Mouse (Mus musculus): ENCODE data around the gene Rtp1. TPM values are rescaled to one million over a fixed set of nuclear protein-coding genes. Genes with fewer than 3 reads are reported as not detected.

Rtp1 gene
- not detected in 2 replicates for polyA plus RNA-seq (2015; fragmentation: Nextera tagmentation; extraction: Ambion mirVana)

DNA sequence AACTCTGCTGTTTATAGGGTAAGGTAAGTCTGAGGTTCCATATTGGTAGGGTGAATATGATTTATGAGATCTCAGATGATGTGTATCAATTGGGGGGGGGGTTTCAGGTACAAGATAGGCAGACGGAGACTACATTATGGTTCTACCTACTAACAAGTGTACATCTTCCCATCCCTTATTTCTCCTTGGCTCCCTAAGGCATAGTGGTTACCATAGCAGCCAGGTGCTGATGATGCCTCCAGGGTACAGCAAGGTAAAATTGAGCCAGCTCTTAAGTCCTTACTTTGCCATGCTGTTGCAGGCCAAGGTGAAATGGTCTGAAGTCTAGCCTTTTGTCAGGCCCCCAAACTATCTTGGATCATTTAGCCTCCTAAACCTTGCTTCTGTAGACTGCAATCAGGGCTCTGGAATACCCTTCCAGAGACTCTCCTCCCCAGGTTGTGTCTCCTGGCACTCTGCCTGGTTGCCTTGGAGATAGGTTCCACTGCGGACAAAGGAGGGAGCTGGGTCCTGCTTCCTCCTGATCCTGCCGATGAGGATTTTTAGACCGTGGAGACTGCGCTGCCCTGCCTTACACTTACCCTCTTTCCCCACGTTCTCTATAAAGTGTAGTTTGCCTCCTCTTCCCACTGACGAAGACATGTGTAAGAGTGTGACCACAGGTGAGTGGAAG, at the start of gene Rtp1:
Rtp1 (plus strand) TSS at position 487 of the 673 bp plus-strand sequence.
- no peak for DNase-seq (ENCODE audit: low spot score)

DNA sequence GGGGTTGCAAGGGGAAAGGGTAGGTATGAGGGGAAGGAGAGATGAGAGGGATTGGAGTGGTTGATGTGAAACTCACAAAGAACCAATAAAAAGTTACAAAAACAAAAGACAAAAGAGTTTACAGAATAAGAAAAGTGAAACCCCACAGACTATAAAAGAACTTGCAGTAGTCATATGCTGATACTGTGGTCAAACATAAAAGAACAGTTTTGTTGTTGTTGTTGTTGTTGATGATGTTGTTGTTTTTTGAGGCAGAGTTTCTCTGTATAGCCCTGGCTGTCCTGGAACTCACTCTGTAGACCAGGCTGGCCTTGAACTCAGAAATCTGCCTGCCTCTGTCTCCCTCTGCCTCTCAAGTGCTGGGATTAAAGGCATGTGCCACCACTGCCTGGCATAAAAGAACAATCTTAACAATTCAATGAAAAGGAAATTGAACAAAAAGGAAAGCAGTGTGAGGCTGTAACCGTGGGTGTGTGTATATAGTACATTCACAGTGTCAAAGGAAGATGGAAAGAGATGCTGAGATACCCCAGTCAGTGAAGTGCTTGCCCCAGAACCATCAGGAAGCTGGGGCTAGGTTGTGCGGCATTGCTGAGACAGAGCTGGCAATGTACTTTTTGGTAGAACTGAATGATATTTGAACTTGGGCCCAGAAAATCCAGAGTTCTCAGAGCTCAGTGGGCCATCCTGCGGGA, 49.2 kb upstream of the Rtp1 start:
- DNase-seq (ENCODE audit: low spot score) = no peak

DNA sequence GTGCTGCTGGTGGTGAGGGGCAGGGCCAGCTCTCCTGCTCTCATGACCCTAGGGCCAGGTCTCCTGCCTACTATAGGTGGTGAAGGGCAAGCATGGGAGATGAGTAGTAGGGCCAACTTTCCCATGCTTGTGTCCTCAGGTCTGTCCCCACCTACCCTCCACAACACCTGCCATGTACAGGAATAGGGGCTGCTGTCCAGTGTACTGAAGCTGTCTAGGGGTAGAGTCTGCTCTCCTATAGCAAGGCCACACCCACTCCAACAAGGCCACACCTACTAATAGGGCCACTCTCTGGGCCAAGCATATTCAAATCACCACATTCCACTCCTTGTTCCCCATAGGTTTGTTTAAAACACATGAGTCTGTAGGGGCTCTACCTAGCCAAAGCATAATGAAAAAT, 44.6 kb upstream of the Rtp1 start:
- DNase-seq (ENCODE audit: low spot score) = no peak

DNA sequence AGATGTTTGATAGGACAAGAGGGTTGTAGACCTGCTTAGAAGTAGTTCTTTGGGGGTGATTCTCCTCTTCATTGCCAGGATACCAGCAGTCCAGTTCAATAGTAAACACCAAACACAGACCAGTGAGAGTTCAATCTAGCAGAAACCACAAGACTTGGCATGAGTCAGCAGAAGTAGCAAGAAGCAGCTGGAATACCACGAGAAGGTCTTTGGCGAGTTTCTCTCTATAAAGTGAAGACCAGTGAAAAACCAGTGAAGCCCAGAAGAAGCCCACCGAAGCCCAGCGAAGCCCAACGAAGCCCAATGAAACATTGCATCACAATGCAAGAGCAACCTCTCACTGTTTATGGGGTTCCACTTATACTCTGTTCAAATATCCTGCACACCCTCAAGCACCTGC, 31.0 kb upstream of the Rtp1 start:
- DNase-seq (ENCODE audit: low spot score) = no peak

DNA sequence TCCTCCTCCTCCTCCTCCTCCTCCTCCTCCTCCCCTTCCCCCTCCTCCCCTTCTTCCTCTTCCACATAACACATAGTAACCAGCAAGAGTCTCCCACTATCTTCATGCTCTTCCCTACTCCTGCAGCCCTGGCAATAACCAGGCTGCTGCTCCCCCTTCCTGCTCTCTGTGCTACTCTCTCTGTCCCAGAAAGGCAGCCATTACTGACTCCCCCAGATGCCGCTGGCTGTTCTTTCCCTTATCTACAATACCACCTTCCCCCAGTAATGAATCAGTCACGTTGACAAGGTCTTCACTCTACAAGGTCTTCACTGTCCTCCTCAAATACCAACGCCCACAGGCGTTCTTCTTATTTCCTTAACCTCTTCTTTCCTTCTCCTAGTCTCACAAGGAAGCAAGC, 27.5 kb upstream of the Rtp1 start:
- DNase-seq (ENCODE audit: low spot score) = no peak

DNA sequence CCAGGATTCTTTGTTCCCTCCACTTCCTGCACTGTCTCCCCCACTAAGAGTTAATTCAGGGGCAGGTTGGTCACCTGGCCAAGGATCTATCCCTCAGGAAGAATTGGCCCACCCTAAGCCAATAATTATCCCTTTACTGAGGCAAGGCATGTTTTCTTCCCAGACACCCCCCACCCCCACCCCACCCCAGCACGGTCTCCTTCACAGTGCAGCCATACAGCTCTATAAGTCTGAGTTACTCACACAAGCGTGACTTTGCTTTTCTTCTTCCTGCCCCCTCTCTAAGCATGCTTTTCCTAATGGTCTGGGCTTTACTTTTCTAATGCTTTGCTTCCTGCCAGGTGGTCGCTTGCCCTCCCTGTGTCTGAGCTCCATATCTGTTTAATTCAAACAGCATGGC, 27.0 kb upstream of the Rtp1 start:
- no peak for DNase-seq (ENCODE audit: low spot score)

DNA sequence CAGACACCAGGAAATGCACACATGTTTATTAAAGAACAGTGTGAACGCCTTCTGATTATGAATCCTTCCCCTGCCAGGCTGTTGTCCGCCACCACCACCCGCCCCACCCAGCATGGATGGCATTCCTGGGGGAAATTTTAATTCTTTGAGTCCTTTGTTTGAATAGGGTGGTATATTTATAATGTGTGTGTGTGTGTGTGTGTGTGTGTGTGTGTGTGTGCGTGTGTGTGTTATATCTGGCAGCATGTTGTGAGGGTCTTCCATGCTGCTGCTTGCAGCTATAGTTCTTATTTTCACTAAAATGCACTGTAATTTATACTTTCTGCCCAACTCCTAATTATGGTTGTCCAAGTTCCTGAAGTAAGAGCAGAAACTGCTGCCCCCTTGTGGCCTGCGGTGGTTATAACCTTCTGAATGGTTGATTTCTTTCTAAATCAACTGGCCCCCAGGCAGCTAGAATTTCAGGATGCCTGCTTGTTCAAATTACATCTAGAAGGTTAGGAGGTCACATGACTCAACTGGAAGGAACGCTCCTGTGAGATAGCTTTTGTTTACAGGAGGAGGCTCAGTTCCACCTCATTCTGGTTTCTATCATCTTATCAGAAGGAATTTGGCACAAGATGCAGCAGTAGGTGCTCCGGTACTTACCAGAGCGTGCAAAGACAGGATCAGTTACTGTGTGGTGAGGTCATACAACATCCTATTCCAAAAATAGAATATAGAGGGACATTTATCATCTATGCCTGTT, 25.8 kb upstream of the Rtp1 start:
- peak; percentile 80 for DNase-seq (ENCODE audit: low spot score)

DNA sequence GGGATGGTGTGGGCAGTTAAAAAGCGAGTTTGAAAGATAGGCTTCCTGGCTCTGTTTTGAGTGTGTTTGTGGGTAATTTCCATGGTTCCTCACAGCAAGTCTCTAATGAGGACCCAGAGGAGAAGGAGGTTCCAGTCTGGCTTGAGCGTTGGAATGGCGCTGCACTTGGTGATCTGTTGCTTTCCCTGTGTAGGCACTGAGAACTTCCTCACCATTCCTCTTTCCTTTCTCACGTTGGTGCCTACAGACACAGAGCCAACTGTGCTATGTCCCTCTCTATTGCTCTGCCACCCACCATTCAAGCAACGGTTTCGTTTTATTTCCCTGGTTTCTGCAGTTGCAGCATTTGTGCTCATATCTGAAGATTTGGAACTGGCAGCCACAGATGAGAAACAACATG, 16.0 kb upstream of the Rtp1 start:
- no peak for DNase-seq (ENCODE audit: low spot score)

DNA sequence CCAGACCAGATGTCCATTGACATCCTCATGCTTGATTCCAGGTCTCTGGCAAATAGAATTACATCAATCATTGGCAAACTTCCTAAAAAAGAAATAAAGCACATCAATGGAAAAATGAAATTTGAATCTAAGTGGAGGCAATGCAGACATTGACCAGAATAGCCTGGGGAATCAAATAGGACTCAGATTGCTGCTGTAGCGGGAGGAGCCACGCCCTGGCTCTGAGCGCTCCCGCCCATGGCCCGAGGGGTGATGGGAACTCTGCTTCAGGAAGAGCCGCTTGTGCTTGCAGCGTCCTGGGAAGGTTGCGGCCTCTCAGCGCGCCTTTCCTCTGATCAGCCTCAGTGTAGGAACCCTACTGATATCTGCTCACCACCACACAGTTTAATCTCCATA, 12.7 kb upstream of the Rtp1 start:
- DNase-seq (ENCODE audit: low spot score) = no peak

DNA sequence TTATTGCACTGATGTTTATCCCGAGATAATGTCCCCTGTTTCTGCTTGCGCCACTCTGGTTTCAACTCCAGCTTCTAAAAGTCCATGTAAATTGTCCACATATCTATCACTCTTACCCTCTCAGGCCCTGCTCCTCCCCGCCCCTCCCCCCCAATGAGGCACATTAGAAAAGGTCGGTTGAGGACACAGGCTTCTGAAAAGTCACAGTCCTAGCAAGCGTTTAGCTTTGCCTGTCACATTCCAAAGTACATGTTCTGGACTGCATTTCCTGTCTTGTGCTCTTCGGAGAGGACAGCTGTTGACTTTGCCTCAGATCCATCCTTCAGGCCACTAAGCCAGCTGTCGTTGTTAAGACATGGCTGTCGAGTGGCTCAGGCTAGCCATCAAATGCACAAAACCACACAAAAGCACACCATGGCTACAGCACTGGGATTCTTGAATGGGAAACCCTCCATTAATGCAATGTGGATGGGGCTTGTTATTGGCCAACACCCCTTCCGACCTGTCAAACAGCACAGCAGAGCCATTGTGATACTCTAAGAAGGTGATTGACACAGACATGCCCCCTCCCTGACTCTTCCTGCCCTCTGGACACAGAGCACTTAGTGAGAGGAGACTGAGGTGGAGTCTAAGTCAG, 12.2 kb upstream of the Rtp1 start:
- DNase-seq (ENCODE audit: low spot score) = no peak

DNA sequence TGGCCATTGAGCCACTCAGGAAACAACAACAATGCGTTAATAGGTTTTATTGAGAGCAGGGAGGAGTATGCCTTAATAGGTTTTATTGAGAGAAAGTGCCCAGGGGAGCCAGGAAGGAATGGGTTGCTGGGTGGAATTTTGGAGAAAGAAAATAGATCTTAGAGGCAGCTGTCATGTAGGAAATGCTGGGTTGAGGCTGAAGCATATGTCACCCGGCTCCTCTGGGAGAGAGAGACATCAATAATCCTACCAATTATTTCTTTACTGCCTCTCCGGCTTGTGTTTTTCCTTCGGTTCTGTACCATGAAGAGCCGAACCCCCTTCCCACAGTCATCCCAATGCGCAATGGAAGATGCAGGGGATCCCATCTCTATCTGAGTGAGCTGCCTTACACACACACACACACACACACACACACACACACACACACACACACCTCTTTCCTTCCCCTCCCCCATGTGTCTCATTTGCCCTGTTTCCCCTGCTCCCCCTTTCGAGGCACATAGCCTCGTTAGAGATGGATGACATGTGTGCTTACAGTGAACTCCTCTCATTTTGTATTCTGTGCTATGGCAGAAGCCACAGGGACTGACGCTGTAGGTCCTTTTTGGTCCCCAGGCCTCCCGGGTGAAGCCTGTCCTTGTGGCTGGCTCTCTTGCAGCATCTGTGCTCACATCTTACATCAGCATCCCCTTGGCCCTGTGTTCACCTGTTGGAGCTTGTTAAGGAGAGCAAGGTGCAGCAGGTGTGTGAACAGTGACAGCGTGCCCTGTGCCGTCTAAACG, 11.3 kb upstream of the Rtp1 start:
- DNase-seq (ENCODE audit: low spot score) = no peak

DNA sequence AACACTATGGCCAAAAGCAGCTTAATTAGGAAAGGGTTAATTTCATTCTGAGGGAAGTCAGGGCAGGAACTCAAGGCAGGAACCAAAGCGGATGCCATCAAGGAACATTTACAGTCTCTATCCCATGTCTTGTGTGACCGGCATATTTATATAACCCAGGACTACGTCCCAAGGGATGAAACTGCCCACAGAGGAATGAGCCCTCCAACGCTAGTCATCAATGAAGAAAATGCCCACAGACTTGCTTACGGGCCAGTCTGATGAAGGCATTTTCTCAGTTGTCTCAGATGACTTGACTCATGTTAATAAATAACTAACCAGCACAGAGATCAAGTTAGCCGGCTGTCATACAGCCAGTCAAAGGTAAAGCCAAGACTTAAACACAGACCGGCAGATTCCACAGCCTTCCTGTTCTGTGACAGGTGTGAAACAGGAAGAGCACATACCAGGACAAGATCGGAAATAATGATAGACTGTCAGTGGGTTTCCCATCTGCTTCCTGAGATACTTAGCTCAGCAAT, 9.3 kb upstream of the Rtp1 start:
- no peak for DNase-seq (ENCODE audit: low spot score)

DNA sequence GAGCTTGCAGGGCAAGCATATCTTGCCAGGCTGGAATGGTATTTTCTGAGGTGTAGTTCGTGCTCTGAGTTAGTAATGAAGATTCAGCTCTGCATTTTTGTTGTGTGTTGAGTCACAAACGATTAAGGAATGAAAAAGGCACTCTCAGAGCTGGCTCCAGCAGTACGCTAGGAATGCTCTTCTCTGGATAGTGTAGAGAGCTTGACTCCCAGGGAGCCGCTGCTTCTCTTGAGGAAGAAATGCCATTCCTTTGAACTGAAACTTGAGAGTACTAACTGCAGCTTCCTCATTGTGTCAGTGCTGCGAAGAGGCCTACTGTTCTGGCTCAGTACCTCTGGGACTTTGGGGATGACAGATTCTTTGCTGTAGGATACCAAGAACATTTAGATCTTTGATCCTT, 5.1 kb upstream of the Rtp1 start:
- DNase-seq (ENCODE audit: low spot score) = no peak

DNA sequence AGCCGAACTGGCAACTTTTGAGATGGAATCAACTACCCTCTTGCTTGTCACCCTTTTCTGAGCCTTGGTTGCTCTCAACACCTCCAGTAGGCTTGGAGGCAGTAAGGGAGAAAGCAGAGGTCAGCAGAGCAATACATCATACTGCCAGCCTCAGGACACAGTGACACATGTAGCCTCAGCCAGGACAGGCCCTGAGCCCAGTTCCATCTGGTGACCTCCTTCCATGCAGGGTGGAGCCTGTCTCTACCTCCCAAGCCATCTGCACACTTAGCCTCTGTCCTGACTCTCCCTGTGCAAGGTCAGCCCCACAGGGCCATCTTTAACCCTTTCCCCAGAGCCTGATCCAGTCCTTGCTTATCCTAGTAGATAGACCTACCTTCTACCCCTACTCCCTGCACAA, 1.2 kb upstream of the Rtp1 start:
- no peak for DNase-seq (ENCODE audit: low spot score)

DNA sequence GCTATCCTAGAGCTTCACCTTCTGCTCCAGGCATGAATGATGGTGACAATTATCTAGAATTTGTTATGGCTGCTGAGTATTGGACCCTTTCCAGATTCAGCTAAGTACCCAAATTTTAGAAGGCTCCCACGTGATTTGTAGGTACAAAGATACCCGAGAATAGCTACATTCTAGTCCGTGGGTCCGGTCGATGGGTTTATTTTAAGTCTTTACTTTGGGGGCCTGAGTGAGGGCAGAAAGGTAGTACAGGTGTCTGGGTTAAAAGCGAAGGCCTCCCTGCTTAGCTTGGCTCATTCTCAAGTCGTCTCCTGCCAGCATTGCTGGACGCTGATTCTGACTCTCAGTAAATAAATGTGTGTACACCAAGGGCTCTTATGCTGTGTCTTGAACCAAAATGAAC, 1.1 kb downstream of the Rtp1 start:
- no peak for DNase-seq (ENCODE audit: low spot score)

DNA sequence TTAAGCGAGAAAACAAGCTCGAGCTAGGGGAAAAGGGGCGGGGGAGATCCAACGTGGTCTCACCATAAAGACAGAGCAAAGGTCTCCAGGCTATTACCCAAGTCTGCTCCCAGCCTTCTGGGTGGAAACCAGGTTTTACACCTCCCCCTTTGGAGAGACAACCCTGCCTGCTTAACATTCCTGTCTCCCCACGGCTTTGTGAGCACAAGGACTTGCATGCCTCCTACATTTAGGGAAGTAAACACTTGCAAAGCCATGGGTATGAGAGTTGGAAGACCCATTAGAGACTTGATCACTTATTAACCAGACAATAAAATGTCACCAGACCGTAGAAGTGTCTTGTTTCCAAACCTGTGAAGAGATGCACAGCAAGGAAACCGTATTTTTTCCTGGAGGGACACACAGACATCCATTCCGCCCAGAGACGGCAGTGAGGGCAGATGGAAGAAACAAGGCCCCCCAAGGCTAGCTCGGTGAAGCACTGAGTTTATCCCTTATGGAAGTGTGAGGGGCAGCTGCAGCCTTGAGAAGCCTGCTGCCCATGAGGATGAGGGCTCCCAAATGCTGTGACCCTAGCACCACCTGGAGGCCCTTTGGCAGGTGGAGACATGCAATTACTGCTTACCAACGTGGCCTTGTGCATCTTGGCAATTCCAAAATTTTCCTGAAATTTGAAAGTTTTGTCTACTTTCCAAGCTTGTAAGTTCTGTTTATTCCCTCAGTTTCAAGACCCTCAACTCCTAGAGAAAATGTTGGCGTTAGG, 8.7 kb downstream of the Rtp1 start:
- DNase-seq (ENCODE audit: low spot score) = peak; percentile 27

DNA sequence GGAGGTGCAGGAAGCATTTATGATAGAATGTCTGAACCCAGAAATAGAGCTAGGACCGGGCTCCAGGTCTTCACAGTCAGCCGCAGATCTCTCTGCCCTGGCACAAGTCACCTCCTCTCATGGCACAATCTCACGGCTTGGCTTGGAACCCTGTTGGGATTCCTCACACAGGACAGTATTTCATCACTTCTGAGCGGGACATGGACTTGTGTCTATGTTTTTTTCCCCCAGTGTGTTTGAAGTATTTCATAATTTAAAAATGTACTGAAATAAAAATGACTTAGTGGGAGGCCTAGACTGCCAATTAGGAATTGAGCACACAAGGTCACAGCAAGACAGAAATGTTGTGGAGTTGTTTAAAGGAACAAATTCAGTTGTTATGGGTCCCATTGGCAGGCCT, 15.3 kb downstream of the Rtp1 start:
- no peak for DNase-seq (ENCODE audit: low spot score)

DNA sequence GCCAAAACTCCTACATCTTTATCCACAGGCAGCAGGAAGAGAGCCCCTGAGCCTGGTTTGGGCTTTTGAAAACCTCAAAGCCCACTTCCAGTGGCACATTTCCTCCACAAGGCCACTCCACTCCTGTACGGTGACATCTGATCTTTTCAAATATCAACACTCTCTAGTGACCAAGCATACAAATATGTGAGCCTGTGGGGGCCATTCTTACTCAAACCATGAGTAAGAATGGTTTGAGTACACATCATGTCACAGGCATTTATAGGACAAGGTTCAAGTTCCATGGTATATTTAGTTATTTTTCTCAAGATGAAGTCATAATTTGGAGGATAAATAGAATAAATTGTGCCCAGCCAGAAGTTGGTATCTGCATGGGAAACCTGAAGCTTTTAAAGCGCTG, 21.0 kb downstream of the Rtp1 start:
- DNase-seq (ENCODE audit: low spot score) = no peak

DNA sequence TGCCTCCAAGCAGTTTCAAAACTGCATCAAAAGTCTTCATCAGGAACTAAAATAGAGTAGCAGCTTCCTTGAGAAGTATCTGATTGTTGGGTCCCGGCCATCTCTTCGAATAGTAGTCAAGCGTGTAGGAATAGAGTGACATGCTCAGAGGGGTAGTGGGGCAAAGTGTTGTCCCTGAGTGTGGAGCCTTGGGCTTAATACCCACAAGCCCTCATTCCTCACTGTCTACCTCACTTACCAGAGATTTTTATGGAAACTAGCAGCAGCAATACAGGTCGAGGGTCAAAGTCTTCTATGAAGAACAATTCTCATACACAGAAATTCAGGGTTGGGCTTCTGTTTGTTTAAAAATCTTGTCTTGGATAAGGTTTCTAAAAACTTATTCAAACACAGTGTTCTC, 21.9 kb downstream of the Rtp1 start:
- DNase-seq (ENCODE audit: low spot score) = no peak

DNA sequence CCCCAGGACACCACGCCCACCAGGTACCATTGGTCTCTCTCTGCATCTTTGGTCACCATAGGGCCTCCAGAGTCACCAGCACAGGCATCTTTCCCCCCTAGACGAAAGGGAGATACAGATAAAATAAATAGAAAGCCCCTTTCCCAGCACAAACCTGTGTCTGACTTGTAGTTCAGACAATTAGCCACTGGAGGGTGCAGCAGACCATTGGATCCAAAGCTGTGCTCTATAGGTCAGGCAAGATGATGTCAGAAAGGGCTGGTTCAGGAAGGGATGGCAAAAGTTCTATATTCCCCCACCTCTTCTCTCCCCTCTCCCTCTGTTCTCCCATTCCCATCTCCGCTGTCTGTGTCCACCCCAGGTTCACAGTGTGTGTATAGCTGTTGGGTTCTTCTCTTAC, 23.5 kb downstream of the Rtp1 start:
- DNase-seq (ENCODE audit: low spot score) = peak; percentile 52
